ENCODE assay signal across 8 mouse cellular contexts in genomic region chr2:5950305-5950704, GRCm38 (mm10). TPM values are rescaled to one million over a fixed set of nuclear protein-coding genes. Genes with fewer than 3 reads are reported as not detected.
A peak's percentile ranks its signal among the peaks of the same experiment; 100 is the strongest.
DNase-seq lines count a peak whose midpoint lies in the region; ATAC-seq and TF ChIP-seq lines count a peak whose summit lies in the region.

No protein-coding gene starts in this region.

- no peaks in the 10 kb centered on the region for H3K27me3 ChIP-seq in heart, embryonic 11.5 days (ENCODE audit: control insufficient read depth, insufficient read depth, low read length)
- H3K27me3 ChIP-seq in stomach, postnatal 0 days (ENCODE audit: control insufficient read depth, insufficient read depth, low read length) = no peaks in the 10 kb centered on the region

- no peaks in the 10 kb centered on the region for H3K36me3 ChIP-seq in heart, embryonic 11.5 days (ENCODE audit: control insufficient read depth, insufficient read depth, low read length)
- H3K36me3 ChIP-seq in macrophage (ENCODE audit: inconsistent target) = no peaks in the 10 kb centered on the region
- H3K36me3 ChIP-seq in stomach, postnatal 0 days (ENCODE audit: control insufficient read depth, insufficient read depth, low read length) = no peaks in the 10 kb centered on the region

- peak; percentile 6 to 10 for DNase-seq in left cerebral cortex, postnatal 25 days (ENCODE audit: low spot score in 2 of 2)
- DNase-seq in left cerebral cortex, adult 18-20 months (ENCODE audit: low spot score in 2 of 2) = no peak
- peak; percentile 39 for DNase-seq in c-Kit-positive CD71-positive TER-119-positive erythroid progenitor cells, embryonic 14.5 days (ENCODE audit: low spot score)
- peak; percentile 46 for DNase-seq in kidney, postnatal 10 days
- peak; percentile 45 for DNase-seq in stomach, postnatal 0 days (ENCODE audit: low spot score)
- DNase-seq in thymus, postnatal 10 days (ENCODE audit: low spot score in 2 of 2) = no peak

- TF ChIP-seq EP300 in stomach, postnatal 0 days (optimal IDR thresholded peaks at IDR 0.05) = no peak

- H3K9ac ChIP-seq in heart, embryonic 11.5 days (ENCODE audit: low read depth, low read length) = peak overlapping the region; percentile 90
- H3K9ac ChIP-seq in stomach, postnatal 0 days (ENCODE audit: low read length) = peak overlapping the region; percentile 70

- peaks cover 39% of the 10 kb centered on the region for H3K79me2 ChIP-seq in macrophage (ENCODE audit: inconsistent target)

- no peak for TF ChIP-seq CTCF in stomach, postnatal 0 days (IDR thresholded peaks at IDR 0.05; ENCODE audit: low read depth)

- peak overlapping the region; percentile 82 for H3K27ac ChIP-seq in heart, embryonic 11.5 days (ENCODE audit: low read depth, low read length)
- H3K27ac ChIP-seq in macrophage = peak overlapping the region; percentile 85
- H3K27ac ChIP-seq in stomach, postnatal 0 days (replicated peaks) = peak overlapping the region; percentile 92

- H3K4me1 ChIP-seq in heart, embryonic 11.5 days (ENCODE audit: control insufficient read depth, insufficient read depth, low read length) = peaks cover 4% of the 10 kb centered on the region; the same call in 1 of the 2 replicates
- no peaks in the 10 kb centered on the region for H3K4me1 ChIP-seq in stomach, postnatal 0 days (replicated peaks; ENCODE audit: control insufficient read depth, insufficient read depth)

- ATAC-seq in heart, embryonic 11.5 days (replicated peaks; ENCODE audit: insufficient number of reproducible peaks, low FRiP score, low TSS enrichment) = no peak
- peak; percentile 33; the same call in 1 of the 2 replicates for ATAC-seq in stomach, postnatal 0 days (ENCODE audit: low FRiP score, low TSS enrichment)

- intact Hi-C loops in left cerebral cortex, postnatal 25 days (cut with DNase I) = loop anchor here (2.0 kb wide), 1 partner anchor 56 kb away; the partner anchor contains the start of gene Sec61a2

- peak overlapping the region; percentile 88 for H3K4me2 ChIP-seq in heart, embryonic 11.5 days
- peak overlapping the region; percentile 62 for H3K4me2 ChIP-seq in stomach, postnatal 0 days (replicated peaks; ENCODE audit: low read depth)

- peak overlapping the region; percentile 98 for H3K4me3 ChIP-seq in heart, embryonic 11.5 days (ENCODE audit: low read depth, low read length)
- peak overlapping the region; percentile 78 for H3K4me3 ChIP-seq in macrophage (ENCODE audit: inconsistent target)
- peak overlapping the region; percentile 99 for H3K4me3 ChIP-seq in stomach, postnatal 0 days (ENCODE audit: low read depth, low read length)

- H3K9me3 ChIP-seq in heart, embryonic 11.5 days (replicated peaks; ENCODE audit: control insufficient read depth, low read length) = no peaks in the 10 kb centered on the region
- H3K9me3 ChIP-seq in stomach, postnatal 0 days (ENCODE audit: control insufficient read depth, low read length) = no peaks in the 10 kb centered on the region

- WGBS in heart, embryonic 11.5 days (ENCODE audit: insufficient replicate concordance) = 9% methylated on average over 6 of the region's 6 CpGs
- WGBS in macrophage (ENCODE audit: missing documents) = 4% methylated on average over 6 of the region's 6 CpGs
- 7% methylated on average over 6 of the region's 6 CpGs for WGBS in stomach, postnatal 0 days

RNA-seq across cellular contexts. Expression of gene Upf2, which starts 1.0 kb away (rescaled TPM):
- total RNA-seq in left cerebral cortex, postnatal 25 days (2021) = 10 to 100 TPM; 32.2 to 38.0 TPM
- total RNA-seq in left cerebral cortex, adult 18-20 months (2021) = 10 to 100 TPM; 42.9 to 44.9 TPM
- 8.8 and 9.2 TPM in 2 replicates for polyA plus RNA-seq in heart, embryonic 11.5 days (2014; fragmentation: Nextera tagmentation; extraction: Ambion mirVana)
- total RNA-seq in macrophage (2018; cell fraction: chromatin; rRNA removed) = 10 to 100 TPM; 16.2 to 71.3 (median 57.5) TPM
- 10 to 100 TPM; 10.9 to 25.6 (median 19.7) TPM for total RNA-seq in macrophage (2018; cell fraction: cytosol; rRNA removed)
- total RNA-seq in macrophage (2018; cell fraction: nucleus; rRNA removed) = 10 to 100 TPM; 13.3 to 50.2 (median 35.2) TPM
- 15.9 to 30.9 TPM (median 17.5 TPM) in 3 replicates for polyA plus RNA-seq in macrophage (2018)
- 4.9 and 5.3 TPM in 2 replicates for polyA plus RNA-seq in stomach, postnatal 0 days (2015; fragmentation: Nextera tagmentation; extraction: Ambion mirVana)

RNA-seq across cellular contexts. Expression of gene Dhtkd1, which starts 7.7 kb away (rescaled TPM):
- total RNA-seq in left cerebral cortex, postnatal 25 days (2021) = 1 to 10 TPM; 5.5 to 9.7 TPM
- 10 to 100 TPM in 1 of 2 experiments, 1 to 10 TPM in 1; 8.1 to 10.9 TPM for total RNA-seq in left cerebral cortex, adult 18-20 months (2021)
- polyA plus RNA-seq in heart, embryonic 11.5 days (2014; fragmentation: Nextera tagmentation; extraction: Ambion mirVana) = 1.6 and 1.9 TPM in 2 replicates
- 1 to 10 TPM in 12 of 26 experiments, under 1 TPM in 12, not detected in 2; 0.18 to 6.6 (median 0.99) TPM for total RNA-seq in macrophage (2018; cell fraction: chromatin; rRNA removed)
- under 1 TPM; 0.03 to 0.48 (median 0.17) TPM for total RNA-seq in macrophage (2018; cell fraction: cytosol; rRNA removed)
- 1 to 10 TPM in 5 of 26 experiments, under 1 TPM in 18, not detected in 3; 0.11 to 3.4 (median 0.50) TPM for total RNA-seq in macrophage (2018; cell fraction: nucleus; rRNA removed)
- polyA plus RNA-seq in macrophage (2018) = 0.28 to 1.1 TPM (median 0.29 TPM) in 3 replicates
- polyA plus RNA-seq in stomach, postnatal 0 days (2015; fragmentation: Nextera tagmentation; extraction: Ambion mirVana) = 0.65 TPM in 2 replicates

RNA-seq across cellular contexts. Expression of gene Sec61a2, which starts 55.1 kb away (rescaled TPM):
- 100 to 1,000 TPM; 102 to 107 TPM for total RNA-seq in left cerebral cortex, postnatal 25 days (2021)
- 10 to 100 TPM; 90.5 to 91.5 TPM for total RNA-seq in left cerebral cortex, adult 18-20 months (2021)
- 55.1 and 60.3 TPM in 2 replicates for polyA plus RNA-seq in heart, embryonic 11.5 days (2014; fragmentation: Nextera tagmentation; extraction: Ambion mirVana)
- 100 to 1,000 TPM in 7 of 26 experiments, 10 to 100 TPM in 19; 47.5 to 141 (median 88.8) TPM for total RNA-seq in macrophage (2018; cell fraction: chromatin; rRNA removed)
- 10 to 100 TPM in 1 of 26 experiments, 1 to 10 TPM in 25; 3.3 to 11.3 (median 5.0) TPM for total RNA-seq in macrophage (2018; cell fraction: cytosol; rRNA removed)
- total RNA-seq in macrophage (2018; cell fraction: nucleus; rRNA removed) = 100 to 1,000 TPM in 2 of 26 experiments, 10 to 100 TPM in 24; 28.3 to 114 (median 52.4) TPM
- 9.4 to 13.9 TPM (median 11.3 TPM) in 3 replicates for polyA plus RNA-seq in macrophage (2018)
- 19.6 and 21.8 TPM in 2 replicates for polyA plus RNA-seq in stomach, postnatal 0 days (2015; fragmentation: Nextera tagmentation; extraction: Ambion mirVana)

Comparison
In these comparisons a context has a peak if more than half of its experiments do, and no peak if none do; other contexts are left out.
1. DNase-seq: peak in left cerebral cortex, postnatal 25 days (2 of 2), c-Kit-positive CD71-positive TER-119-positive erythroid progenitor cells, embryonic 14.5 days (single experiment), kidney, postnatal 10 days (single experiment) and stomach, postnatal 0 days (single experiment); none in left cerebral cortex, adult 18-20 months (0 of 2) and thymus, postnatal 10 days (0 of 2).
2. Peak in every context shown above with its lines, with median percentiles within 50 percentile points of each other: H3K27ac ChIP-seq and H3K4me3 ChIP-seq.